Mouse (Mus musculus) megakaryocyte-erythroid progenitor cell, adult 5-6 weeks (primary cell): ENCODE measurements at regions not wholly inside any gene's neighbourhood (a gene's known extent, or its start where the extent isn't known, plus 50 kb on each side); places are given as distances from the start of the nearest gene placed in this dataset.

ENCODE experiments used
- ATAC-seq: replicated peaks from 2 replicates; pipeline ENCODE4 v1.8.0; 2016; ENCODE audit warnings: mild to moderate bottlenecking, inconsistent platforms; ENCODE audit not compliant: severe bottlenecking, poor library complexity, low FRiP score, low TSS enrichment

DNA sequence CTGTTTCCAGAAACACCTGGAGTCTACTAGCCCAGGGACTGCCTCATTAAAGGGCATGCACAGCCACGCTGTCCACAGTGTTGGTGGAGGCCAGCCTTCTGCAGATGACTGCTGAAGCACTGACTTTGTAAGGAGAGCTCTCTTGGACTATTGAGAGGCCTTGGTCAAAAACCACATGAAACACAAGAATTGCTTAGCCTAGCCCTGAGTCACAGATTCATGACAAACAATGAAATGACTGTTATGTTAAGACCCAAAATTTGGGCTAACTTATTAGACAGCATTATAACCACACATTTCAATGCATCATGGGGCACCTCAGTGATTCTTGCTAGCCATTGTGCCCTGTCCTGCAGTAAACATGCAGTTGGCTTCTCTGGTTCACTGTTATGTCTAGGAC lies 202.1 kb upstream of the Klf4 start:
- no peak for ATAC-seq

DNA sequence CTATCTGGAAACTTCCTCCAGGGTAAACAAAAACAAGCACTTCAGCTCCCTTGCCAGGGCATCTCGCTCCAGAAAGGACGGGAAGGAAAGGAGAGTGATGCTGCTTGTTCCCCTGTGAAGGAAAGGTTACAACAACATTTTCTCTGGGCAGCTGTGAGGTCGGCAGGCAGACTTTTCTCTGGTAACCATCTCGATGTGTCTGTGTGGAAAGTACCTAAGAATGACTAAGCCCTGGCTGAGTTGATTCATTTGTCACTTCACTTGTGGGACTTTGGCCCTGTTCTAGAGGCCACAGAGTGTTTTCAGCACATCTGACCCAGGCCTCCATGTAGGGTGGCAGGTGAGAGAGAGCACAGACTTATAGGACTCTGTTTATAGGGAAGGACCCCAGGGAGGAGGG lies 201.0 kb upstream of the Klf4 start:
- ATAC-seq: no peak

DNA sequence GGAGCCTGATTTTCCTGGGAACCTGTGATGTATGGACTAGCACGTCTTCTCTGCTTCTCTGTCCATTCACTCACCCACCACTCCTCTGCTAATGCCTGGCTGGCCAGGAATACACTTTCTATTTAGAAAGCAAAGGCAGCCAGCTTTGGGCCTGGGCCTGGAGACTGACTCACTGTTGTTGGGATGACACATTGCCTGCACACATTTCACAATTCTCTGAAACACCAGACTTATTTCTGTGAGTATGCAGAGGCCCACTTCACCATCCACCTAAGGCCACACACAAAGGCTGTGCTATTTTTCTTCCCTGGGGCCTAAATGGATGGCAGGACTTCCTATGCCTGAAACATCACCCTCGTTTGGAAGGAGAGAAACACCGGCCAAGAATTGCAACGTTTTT lies 199.7 kb upstream of the Klf4 start:
- no peak for ATAC-seq

DNA sequence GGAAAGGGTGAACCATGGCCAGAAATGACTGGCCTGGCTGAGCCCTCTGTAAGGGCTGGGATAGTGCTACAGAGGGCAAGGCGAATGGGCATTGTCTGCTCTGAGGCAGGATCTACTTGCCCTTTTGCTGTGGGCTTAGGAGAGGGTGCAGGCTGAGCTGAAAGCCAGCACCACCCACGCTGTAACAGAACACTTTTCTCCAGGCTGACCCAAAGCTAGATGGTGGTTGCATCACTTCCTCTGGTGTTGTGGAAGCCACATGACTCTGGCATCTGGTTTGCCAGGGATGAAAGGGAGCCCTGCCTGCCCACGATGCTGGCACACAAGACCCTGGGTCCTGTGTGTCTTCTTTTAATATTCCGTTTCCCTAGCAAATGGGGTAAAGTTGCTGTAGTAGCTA lies 198.0 kb upstream of the Klf4 start:
- ATAC-seq: no peak

DNA sequence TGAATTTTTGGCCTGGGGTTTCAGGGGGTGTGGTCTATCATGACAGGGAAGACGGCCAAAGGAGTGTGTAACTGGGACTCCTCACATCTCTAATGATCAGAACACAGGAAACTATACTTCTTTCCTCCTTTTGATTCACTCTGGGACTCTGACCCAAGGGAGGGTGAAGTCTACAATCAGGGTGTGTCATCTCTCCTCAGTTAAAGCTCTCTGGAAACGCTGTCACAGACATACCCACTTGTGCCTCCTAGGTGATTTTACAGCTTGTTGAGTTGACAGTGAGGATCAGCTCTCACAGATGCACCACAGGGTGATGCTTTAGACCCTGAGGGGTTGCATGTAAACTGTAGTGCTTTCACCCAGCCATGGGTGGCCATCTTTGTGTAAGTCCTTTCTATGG lies 194.9 kb upstream of the Klf4 start:
- ATAC-seq: no peak

DNA sequence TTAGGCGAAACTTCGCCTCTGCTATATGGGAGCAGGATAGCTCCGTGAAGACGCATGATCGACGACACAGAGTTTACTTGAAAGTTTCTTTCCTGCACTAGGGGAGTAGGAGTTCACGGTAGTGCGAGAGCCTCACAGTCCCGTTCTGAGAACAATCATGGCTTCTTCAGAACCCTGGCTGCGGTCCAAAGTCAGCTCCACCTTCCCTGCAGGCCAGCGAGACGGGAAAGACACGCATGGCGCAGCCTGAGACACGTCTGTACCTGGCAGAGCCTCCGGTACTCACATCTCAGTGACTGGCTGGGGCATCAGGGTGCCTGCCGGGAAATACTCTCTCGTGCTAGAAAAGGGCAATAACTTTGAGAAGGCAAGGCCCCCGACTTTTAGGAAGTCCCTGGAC lies 193.8 kb upstream of the Klf4 start:
- ATAC-seq: no peak

DNA sequence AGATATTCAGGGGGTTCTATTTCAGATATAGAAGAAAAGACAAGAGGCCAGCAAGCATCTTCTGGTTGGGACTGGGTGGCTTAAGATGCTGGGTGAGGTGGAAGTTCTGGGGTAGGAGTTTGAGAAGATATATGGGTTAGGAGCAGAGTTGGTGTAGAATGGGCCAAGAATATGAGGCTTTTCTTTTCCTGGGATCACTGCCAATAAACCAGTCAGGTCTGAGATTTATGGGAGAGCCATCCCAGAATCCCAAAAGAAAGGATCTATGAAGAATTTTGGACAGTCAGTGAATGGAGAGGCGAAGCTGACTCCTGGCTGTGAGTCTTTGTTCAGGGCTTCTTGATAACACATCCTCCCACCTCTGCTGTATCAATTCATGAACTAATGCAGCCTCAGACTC lies 192.0 kb upstream of the Klf4 start:
- no peak for ATAC-seq

DNA sequence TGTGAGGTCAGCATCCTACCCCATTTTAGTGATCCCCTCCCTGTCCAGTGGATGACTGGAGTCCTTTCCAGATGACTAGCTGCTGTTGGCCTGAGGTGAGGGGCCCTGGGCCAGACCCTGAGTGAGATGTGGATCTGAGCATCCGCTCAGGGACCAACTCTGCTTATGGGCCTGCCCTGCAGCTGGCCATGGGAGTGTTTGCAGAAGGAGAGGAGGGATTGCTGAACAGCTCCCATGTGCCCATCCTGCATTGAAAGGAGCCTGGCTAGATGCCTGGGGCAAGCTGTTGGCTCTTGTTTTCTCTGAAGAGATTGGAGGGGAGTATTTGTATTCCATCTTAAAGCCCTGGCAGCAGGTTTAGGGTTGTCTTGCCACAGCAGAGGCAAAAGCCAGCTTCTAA lies 190.9 kb upstream of the Klf4 start:
- no peak for ATAC-seq

DNA sequence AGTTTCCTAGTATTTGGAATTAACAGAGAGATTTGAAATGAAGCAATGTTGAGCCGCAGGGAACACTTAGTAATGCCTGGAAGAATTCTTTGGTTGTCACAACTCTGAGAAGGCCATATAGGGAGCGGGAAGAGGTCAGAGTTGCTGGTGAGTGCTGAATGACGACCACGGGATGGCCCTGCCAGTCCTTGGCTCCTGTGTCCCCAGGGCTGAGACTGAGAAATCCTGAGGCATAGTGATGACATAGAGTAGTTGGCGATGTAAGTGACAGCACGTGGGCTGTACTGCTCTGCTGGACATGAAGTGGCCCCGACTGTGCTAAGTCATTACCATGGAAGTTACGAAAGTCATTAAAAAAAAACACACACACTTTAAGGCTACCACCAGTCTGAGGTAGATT lies 190.1 kb upstream of the Klf4 start:
- no peak for ATAC-seq

DNA sequence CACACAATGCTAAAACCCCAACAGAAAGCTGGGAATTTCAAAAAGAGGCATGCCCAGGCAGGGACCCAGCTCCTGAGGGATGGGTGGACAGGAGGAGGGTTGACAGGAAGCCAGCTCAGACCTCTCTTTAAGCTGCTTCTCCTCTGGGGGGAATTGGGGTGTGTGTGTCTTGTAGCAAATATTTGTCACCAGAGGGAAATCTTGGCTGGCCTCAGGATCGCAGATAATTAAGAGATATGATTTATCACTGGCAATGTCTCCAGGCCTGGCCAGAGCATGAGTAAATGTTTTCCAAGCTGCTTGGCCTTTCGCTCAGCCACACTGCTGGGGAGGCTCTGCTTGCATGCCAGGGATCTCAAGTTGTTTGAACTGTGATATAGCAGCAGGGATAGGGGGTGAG lies 189.6 kb upstream of the Klf4 start:
- ATAC-seq: no peak

DNA sequence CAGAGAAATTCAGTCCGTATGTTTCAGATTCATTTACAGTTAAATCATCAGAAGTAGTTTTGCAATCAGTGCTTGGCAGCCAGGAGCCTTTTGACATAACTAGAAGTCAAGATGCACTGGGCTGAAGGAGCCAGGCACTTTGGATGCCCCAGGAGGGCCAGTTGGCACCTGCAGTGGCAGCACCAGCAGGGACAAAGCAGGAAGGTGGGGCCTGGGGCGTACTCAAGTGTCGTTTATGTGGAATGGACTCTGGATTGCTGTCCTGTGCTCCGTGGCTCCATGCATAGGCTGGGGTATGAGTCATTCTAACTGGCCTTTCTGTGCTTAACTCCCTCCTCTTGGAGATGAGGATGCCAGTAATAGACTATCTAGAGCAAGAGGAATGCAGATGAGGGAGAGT lies 186.2 kb upstream of the Klf4 start:
- ATAC-seq: no peak

DNA sequence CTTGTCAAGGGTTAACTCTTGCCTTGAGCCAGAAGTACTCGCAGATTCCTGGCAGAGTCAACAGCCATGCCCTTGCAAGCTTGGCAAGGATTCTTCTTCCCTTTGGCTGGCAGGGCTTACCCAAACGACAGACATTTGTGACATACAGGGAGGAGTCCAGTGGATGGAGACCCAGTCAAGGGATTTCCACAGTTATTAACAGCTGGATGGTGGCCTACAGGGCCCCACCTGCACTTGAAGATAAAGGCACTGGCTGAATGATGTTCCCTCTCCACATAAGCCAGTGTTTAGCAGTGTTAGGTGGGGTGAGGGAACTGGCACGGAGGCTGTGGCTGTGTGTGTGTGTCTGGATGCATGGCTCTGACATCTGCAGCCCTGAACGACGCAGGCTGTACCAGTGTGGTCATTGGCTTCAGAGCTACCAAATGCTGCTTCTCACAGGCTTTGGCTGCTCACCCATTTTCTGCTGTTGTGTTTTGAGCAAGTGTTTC lies 183.9 kb upstream of the Klf4 start:
- no peak for ATAC-seq

DNA sequence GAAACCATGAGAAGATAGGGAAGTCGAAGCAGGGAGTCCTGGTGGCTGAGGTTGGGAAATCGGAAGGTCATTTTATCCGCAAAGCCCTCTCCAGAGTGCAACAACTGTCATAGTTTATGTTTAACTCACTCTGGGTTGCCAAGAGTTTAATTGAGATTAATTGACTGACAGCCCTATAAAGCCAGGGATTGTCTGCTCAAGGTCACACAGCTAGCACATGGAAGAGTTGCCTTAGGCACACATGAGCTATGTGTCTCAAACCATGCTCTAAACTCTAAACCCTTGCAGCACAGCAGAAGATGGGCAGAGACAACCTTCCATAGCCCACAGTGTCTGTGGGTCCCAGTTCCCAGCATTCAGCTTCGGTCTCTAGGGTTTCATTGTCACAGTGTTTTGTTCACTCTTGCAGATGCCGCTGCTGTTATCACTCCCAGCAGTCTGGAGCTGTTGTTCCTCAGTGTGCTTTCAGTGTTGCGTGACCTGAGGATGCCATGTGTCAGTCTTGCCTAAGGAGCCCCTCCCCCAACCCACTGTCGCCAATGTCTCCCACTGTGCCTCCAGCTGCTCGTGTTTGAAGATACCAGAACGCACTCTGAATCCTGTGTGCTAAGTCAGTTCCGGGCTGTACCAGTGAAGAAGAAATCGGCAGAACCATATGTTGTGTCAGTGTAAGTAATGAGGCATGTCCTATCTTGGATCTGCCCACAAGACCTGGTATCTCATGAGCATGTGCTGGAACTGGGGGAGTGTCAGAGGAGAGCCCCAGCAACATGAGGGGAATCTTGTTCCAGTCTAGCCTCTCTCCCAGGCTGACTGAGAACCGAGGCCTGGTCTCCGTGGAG lies 179.5 kb upstream of the Klf4 start:
- ATAC-seq: no peak

DNA sequence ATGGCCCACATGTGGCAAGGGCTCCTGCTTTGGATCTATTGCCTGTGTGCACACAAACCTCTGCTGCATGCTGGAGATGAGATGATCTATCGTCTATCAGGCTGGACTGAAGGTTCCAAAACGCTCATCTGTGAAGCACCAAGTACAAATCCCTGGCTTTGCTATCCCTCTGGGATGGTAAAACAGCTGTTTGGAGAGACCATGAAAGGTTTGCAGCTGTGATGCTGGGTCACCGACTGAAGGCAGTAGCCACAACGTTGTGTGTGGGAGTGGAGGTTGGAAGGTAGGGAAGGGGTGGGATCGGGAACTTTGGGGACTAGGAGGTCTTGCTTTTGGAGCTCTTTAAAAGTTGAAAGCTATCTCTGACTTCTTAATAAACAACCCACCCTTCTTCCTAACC lies 178.2 kb upstream of the Klf4 start:
- no peak for ATAC-seq

DNA sequence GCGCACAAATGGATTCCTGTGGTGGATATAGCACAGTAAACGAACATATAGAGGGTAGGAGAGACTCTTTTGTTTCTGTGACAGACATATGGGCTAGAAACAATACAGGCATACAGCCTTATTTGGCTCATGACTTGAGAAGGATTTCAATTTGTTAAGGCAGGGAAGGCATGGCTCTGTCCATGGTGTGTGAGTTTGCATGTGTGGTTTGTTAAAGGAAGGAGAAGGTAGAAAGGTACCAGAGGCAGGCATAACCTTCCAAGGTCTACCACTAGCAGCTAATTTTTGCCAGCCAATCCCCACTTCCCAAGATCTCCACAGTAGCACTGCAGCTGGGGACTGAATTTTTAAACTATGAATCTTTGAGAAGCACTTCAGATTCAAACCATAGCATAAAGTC lies 176.5 kb upstream of the Klf4 start:
- ATAC-seq: no peak

DNA sequence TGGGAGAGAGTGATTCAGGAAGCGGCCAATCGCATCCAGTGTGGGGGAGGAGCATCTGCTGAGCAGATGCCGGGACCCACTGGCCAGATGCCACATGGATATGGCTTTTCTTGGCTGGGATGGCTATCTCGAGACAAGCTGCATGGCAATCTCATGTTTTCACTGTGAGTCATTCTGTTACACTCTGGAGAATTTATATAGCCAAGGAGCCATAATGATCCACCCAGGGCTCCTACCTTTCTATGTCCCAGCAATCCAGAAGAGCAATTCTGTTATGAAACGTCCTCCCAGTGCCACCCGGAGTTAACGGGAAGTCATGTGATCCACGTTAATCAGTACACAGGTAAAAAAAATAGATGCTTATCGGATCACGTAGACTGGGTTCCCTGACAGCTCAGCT lies 175.7 kb upstream of the Klf4 start:
- ATAC-seq: no peak

DNA sequence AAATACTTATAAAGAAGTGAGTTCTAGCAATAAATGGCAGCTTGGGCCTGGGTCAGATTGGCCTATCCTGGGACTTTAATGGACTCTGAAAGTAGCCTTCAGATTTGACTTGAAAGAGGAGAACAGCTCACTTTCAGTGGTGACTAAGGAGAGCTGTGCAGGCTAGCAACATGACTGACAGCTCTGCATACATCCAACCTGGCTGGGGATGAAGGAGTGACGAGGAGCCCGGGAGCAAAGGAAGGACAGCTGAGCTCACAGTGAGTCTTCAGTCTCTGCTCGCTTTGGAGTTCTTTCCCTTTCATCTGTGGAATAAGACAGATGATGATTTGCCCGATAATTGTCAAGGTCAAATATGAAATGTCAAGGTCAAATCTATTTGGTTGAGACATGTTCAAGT lies 172.7 kb upstream of the Klf4 start:
- no peak for ATAC-seq

DNA sequence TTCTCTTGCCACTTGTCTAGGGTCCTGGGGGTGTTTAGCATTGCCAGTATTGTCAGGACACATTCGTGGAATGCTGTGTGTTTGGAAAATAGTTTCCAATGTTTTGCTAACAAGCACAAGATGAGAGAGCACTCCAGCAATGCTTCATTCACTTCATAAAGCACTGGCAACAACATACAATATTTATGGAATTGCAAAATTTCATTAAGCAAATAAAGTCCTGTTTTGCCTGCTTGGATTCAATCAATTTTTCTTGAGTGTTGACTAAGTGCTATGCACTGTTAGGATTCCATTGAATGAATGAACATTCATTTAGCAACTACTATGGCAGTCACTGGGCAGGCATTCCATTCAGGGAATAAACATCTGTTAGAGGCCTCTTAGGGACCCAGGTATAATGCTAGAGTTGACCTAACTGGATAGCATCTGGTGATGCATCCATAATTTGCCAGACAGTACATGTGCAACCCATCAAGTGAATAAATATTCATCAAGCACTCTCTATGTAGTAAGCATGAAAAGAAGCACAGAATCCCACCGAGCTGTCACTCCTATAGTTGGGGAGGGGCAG lies 171.2 kb upstream of the Klf4 start:
- no peak for ATAC-seq

DNA sequence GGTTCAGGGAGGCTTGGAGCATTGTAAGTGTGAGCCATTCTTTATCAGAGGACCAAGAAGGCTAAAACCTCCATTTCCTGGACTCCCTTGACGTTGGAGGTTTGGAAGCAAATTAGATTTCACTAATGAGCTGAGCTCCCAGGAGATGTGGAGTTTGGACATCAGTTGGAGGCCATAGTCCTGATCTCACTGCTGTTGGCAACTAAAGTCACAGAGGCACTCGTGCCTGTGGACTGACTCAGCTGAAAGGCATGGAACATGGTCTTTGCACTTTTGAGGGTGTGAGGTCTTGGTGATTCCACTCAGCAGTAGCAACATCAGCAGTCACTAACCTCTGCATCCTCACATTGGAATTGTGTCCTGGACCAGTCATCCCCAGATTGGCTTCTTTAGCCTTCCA lies 169.1 kb upstream of the Klf4 start:
- ATAC-seq: no peak

DNA sequence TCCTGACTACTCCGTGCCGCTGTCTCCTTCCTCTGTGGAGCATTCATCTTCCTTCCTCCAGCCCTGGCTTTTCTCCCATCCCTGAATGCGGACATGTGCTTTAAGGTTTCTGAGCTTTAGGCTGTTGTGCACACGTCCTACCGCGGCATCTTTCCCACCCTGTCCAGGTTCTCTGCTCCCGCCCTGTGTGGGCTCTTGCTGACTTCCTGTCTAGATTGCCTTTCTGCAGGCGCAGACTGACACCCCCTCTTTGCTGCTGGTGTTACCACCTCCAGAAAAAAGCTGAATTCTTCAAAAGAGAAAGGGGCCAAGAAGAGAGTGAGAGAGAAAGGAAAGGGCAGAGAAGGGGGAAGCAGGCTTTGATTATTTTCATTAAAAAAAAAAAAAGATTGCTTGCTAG lies 167.7 kb upstream of the Klf4 start:
- no peak for ATAC-seq

DNA sequence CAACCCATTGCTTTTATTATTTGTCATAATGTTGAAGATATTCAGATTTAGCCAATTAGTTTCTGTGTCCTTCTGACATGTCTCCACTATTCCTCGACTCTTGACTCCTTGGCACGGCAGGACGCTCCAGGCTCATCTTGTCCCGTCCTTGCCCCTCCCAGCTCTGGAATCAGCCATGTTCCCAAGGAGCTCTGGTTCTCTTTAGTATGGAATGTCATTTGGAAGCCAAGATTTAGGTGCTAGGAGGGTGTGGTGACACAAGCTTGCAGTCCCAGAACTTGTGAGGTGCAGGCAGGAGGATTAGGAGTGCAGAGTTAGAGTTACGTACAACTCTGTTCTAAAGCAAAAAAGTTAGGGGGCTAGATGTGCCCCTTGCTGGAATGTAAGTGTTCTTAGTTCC lies 166.9 kb upstream of the Klf4 start:
- ATAC-seq: no peak
